Mouse (Mus musculus): ENCODE data around the gene Slc35f6.
"Not testable (repeated sequence)": the region's sequence is repeated elsewhere in the genome, so short reads cannot be mapped to it uniquely, and the experiment has no call there.

Gene Slc35f6

GRCm38 (mm10) chr5:30700361-30701000 lies 52.7 kb downstream of the Slc35f6 start:
- DNase-seq (ENCODE audit: low read depth, low spot score), result no peak

GRCm38 (mm10) chr5:30701373-30701772 lies 53.6 kb downstream of the Slc35f6 start:
- DNase-seq (ENCODE audit: low read depth, low spot score), result not testable (repeated sequence)

- no peak for DNase-seq (ENCODE audit: low read depth, low spot score)
These were observed 54.1 kb downstream of the Slc35f6 start for GRCm38 (mm10) chr5:30701866-30702265.

Data from telencephalon, adult 2 months (tissue).